Mouse (Mus musculus) testis, postnatal 14 days (tissue): ENCODE measurements at regions not wholly inside any gene's neighbourhood (a gene's known extent, or its start where the extent isn't known, plus 50 kb on each side); places are given as distances from the start of the nearest gene placed in this dataset.

ENCODE experiments used
- DNase-seq: peaks from one replicate; pipeline ENCODE4 v3.0.0; 2021; ENCODE audit warnings: low spot score

- DNase-seq = no peak
Measured at GRCm38 (mm10) chr5:43048196-43049050, 184.5 kb upstream of the Cpeb2 start.

- DNase-seq = no peak
Measured at GRCm38 (mm10) chr5:43049381-43050301, 183.3 kb upstream of the Cpeb2 start.

- no peak for DNase-seq
Measured at GRCm38 (mm10) chr5:43050961-43051517, 181.9 kb upstream of the Cpeb2 start.

- DNase-seq = no peak
Measured at GRCm38 (mm10) chr5:43052668-43053067, 180.3 kb upstream of the Cpeb2 start.

- no peak for DNase-seq
Measured at GRCm38 (mm10) chr5:43054586-43054985, 178.4 kb upstream of the Cpeb2 start.

- peak; percentile 38 for DNase-seq
Measured at GRCm38 (mm10) chr5:43055111-43055710, 177.8 kb upstream of the Cpeb2 start.

- no peak for DNase-seq
Measured at GRCm38 (mm10) chr5:43056486-43056885, 176.5 kb upstream of the Cpeb2 start.

- DNase-seq = no peak
Measured at GRCm38 (mm10) chr5:43061243-43061642, 171.7 kb upstream of the Cpeb2 start.

- DNase-seq = no peak
Measured at GRCm38 (mm10) chr5:43061797-43062391, 171.1 kb upstream of the Cpeb2 start.

GRCm38 (mm10) chr5:43062499-43062898 is 170.5 kb upstream of the Cpeb2 start:
- DNase-seq = no peak

- no peak for DNase-seq
Measured at GRCm38 (mm10) chr5:43063386-43063785, 169.6 kb upstream of the Cpeb2 start.

- DNase-seq = no peak
Measured at GRCm38 (mm10) chr5:43071541-43071940, 161.4 kb upstream of the Cpeb2 start.

- no peak for DNase-seq
Measured at GRCm38 (mm10) chr5:43072340-43072739, 160.6 kb upstream of the Cpeb2 start.

- DNase-seq = no peak
Measured at GRCm38 (mm10) chr5:43074536-43074935, 158.4 kb upstream of the Cpeb2 start.

GRCm38 (mm10) chr5:43080252-43080651 is 152.7 kb upstream of the Cpeb2 start:
- DNase-seq = no peak

GRCm38 (mm10) chr5:43081561-43082534 is 151.1 kb upstream of the Cpeb2 start:
- DNase-seq = no peak

- DNase-seq = no peak
Measured at GRCm38 (mm10) chr5:43087077-43087476, 145.9 kb upstream of the Cpeb2 start.

GRCm38 (mm10) chr5:43087907-43088387 is 145.0 kb upstream of the Cpeb2 start:
- no peak for DNase-seq

- DNase-seq = no peak
Measured at GRCm38 (mm10) chr5:43088650-43089397, 144.1 kb upstream of the Cpeb2 start.

- DNase-seq = no peak
Measured at GRCm38 (mm10) chr5:43089475-43089874, 143.5 kb upstream of the Cpeb2 start.
